Mouse (Mus musculus) kidney, adult 2 months (tissue): Measurements from ENCODE around the gene Nans. TPM values are rescaled to one million over a fixed set of nuclear protein-coding genes. Genes with fewer than 3 reads are reported as not detected.

ENCODE experiments used
- DNase-seq: peaks from one replicate; pipeline ENCODE4 v3.0.0; 2021
- H3K27ac ChIP-seq: fragments of 200-500 bp; 2 replicates; pipeline ENCODE4 v1.5.1; 2012; ENCODE audit warnings: low read depth, low read length, control low read depth, inconsistent platforms; ENCODE audit not compliant: insufficient read depth
- H3K27me3 ChIP-seq: fragments of 200-500 bp; replicated peaks from 2 replicates; pipeline ENCODE4 v1.6.1; 2012; ENCODE audit warnings: mild to moderate bottlenecking, moderate library complexity, low read length, inconsistent platforms; ENCODE audit not compliant: control insufficient read depth, insufficient read depth
- H3K36me3 ChIP-seq: fragments of 200-500 bp; 2 replicates; pipeline ENCODE4 v1.6.1; 2012; ENCODE audit warnings: mild to moderate bottlenecking, moderate library complexity, low read length, inconsistent platforms; ENCODE audit not compliant: control insufficient read depth, insufficient read depth
- H3K4me1 ChIP-seq: fragments of 200-500 bp; 2 replicates; pipeline ENCODE4 v1.6.1; 2011; ENCODE audit warnings: low read length; ENCODE audit not compliant: control insufficient read depth, insufficient read depth
- H3K4me3 ChIP-seq: fragments of 200-500 bp; 2 replicates; pipeline ENCODE4 v1.5.1; 2011; ENCODE audit warnings: mild to moderate bottlenecking, low read depth, low read length, control low read depth; ENCODE audit not compliant: insufficient read depth
- CTCF ChIP-seq: fragments of 200-500 bp; conservative IDR thresholded peaks from 2 replicates; pipeline ENCODE4 v1.5.1; 2011; ENCODE audit warnings: low read depth, mild to moderate bottlenecking, control low read depth, low read length, moderate library complexity, mixed read lengths; ENCODE audit not compliant: insufficient read depth, insufficient read length
- POLR2A ChIP-seq: fragments of 200-500 bp; IDR thresholded peaks from one replicate; pipeline ENCODE4 v1.6.1; 2011; ENCODE audit warnings: low read depth, low read length, control low read depth
- WGBS: fragments of 180-500 bp; shearing (Covaris S2); methylation state at CpG from one replicate; pipeline ENCODE4 v1.1.7; 2018; 5-methylcytosine and 5-hydroxymethylcytosine counted together
- polyA plus RNA-seq: library from polyadenylated mRNA; depleted of rRNA; stranded (reverse); fragments of >200 nt; gene quantifications from 2 replicates; pipeline ENCODE4 v1.2.3, GENCODE M21; 2012

The Nans gene
- polyA plus RNA-seq, 1 experiment: 13.8 TPM

DNA sequence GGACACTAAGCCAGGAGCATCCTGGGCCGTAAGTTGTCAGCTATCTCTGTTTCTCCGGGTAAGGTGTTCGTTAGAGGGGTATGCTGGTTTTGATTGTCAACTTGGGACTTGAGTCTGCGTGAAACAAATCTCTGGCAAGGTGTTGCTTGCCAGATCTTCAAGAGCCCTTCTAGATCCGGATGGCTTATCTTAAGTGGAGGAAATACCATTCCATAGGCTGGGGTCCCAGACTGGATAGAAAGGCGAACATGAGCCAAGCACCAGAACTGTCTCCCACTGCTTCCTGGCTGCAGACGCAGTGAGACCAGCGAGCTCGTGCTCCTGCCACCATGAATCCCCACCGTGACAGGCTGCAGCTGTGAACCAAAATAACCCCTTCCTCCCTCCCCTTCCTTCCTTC is 32.4 kb downstream of the Nans start:
- no peak overlapping the region for H3K4me3 ChIP-seq
- TF ChIP-seq POLR2A (no peak), CTCF (no peak)
- H3K36me3 ChIP-seq: no peaks in the 10 kb centered on the region
- no peak overlapping the region for H3K27ac ChIP-seq
- WGBS: 81% methylated on average over 10 of the region's 10 CpGs
- H3K4me1 ChIP-seq: no peaks in the 10 kb centered on the region
- no peak for DNase-seq
- no peaks in the 10 kb centered on the region for H3K27me3 ChIP-seq

DNA sequence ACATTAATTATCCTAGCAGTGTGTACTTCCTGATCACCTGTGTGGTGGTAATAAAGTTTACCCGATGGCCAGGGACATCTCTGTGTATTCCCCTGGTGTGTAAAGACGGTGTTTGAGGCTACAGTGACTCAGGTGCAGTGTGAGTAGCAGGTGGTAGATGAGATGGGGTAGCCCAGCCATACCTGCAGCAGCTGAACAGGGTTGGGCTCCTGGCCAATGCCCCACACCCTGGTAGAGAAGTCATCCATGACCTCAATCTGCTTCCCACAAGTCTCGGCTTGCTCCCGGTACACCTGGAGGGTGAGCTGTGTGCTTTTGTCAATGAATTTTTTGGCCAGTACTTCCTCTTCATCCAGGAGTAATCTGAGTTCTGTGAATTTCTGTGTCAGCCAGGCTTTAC is 34.3 kb downstream of the Nans start:
- Histone ChIP-seq H3K27me3 (no peaks in the 10 kb centered on the region), H3K27ac (no peak overlapping the region), H3K4me3 (no peak overlapping the region), H3K36me3 (no peaks in the 10 kb centered on the region), H3K4me1 (no peaks in the 10 kb centered on the region; the same call in 1 of the 2 replicates)
- peak; percentile 11 for DNase-seq
- no peak for TF ChIP-seq POLR2A
- no peak for TF ChIP-seq CTCF
- 65% methylated on average over 4 of the region's 4 CpGs for WGBS

DNA sequence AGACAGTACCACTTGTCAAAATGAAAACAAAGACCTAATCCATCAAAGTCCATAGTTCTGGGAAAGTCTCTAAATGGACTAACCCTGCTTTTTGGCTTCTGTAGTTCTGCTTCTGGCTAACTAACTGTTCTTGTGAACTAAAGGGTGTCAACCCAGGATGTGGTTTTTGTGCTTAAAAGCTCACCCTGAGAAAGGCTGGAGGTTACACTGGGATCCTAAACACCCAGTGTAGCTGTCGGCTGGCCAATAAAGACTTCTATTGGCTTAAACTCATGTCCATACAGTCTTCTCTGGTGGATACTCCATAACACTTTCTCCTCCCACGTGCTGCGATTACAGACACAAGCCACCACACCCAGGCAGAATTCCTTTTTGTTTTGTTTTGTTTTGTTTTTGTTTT is 37.2 kb downstream of the Nans start:
- Histone ChIP-seq H3K27ac (no peak overlapping the region), H3K27me3 (no peaks in the 10 kb centered on the region), H3K36me3 (no peaks in the 10 kb centered on the region), H3K4me3 (no peak overlapping the region), H3K4me1 (no peaks in the 10 kb centered on the region; the same call in 1 of the 2 replicates)
- WGBS: 88% methylated on average over 3 of the region's 3 CpGs
- no peak for DNase-seq
- no peak for TF ChIP-seq CTCF
- TF ChIP-seq POLR2A: no peak

GRCm38 (mm10) chr4:46526798-46527557 is 37.9 kb downstream of the Nans start:
- Histone ChIP-seq H3K27ac (no peak overlapping the region), H3K36me3 (no peaks in the 10 kb centered on the region), H3K27me3 (no peaks in the 10 kb centered on the region), H3K4me3 (peak overlapping the region; percentile 47), H3K4me1 (no peaks in the 10 kb centered on the region; the same call in 1 of the 2 replicates)
- no peak for DNase-seq
- 40% methylated on average over 17 of the region's 17 CpGs for WGBS
- no peak for TF ChIP-seq POLR2A
- peak; percentile 46 for TF ChIP-seq CTCF

DNA sequence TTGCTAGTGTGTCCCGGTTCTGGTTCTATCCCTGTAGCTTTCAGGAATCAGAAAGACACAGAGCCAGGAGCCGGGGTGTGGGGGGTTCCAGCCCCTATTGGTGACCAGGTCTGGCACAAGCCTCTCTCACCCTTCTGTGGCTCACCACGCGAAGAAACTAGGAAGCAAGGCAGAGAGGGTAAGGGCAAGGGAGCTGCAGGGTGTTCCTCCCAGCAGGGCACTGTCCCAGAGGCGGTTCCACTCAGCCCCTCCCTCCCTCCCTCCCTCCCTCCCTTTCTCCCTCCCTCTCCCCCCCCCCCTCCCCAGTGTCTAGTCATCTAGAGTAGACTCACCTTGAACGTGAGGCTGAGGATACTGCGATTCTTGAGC is 38.5 kb downstream of the Nans start:
- TF ChIP-seq CTCF: no peak
- TF ChIP-seq POLR2A: no peak
- Histone ChIP-seq H3K27me3 (no peaks in the 10 kb centered on the region), H3K36me3 (no peaks in the 10 kb centered on the region), H3K27ac (no peak overlapping the region), H3K4me1 (no peaks in the 10 kb centered on the region; the same call in 1 of the 2 replicates), H3K4me3 (peak overlapping the region; percentile 47)
- peak; percentile 33 for DNase-seq
- 7% methylated on average over 7 of the region's 7 CpGs for WGBS

GRCm38 (mm10) chr4:46529722-46530121 is 40.7 kb downstream of the Nans start:
- Histone ChIP-seq H3K36me3 (no peaks in the 10 kb centered on the region), H3K27ac (no peak overlapping the region), H3K4me1 (no peaks in the 10 kb centered on the region; the same call in 1 of the 2 replicates), H3K27me3 (no peaks in the 10 kb centered on the region), H3K4me3 (no peak overlapping the region)
- 66% methylated on average over 7 of the region's 7 CpGs for WGBS
- no peak for DNase-seq
- TF ChIP-seq POLR2A (no peak), CTCF (no peak)

- Histone ChIP-seq H3K4me3 (no peak overlapping the region), H3K27ac (no peak overlapping the region), H3K36me3 (no peaks in the 10 kb centered on the region), H3K27me3 (no peaks in the 10 kb centered on the region), H3K4me1 (no peaks in the 10 kb centered on the region; the same call in 1 of the 2 replicates)
- WGBS: 83% methylated on average over 2 of the region's 2 CpGs
- DNase-seq: no peak
- TF ChIP-seq CTCF (no peak), POLR2A (no peak)
These were observed 43.5 kb downstream of the Nans start for GRCm38 (mm10) chr4:46532511-46532910.
